Mouse (Mus musculus) forebrain, embryonic 13.5 days (tissue): ENCODE measurements around the gene Myh7. TPM values are rescaled to one million over a fixed set of nuclear protein-coding genes. Genes with fewer than 3 reads are reported as not detected.
"Not testable (repeated sequence)": the region's sequence is repeated elsewhere in the genome, so short reads cannot be mapped to it uniquely, and the experiment has no call there.

Source experiments
- ATAC-seq: fragments of 200-750 bp; cut with Nextera tagmentation; 2 replicates; pipeline ENCODE4 v1.8.0; 2017
- H3K27ac ChIP-seq: fragments of 300-500 bp; sonication (generic); 2 replicates; pipeline ENCODE4 v1.5.1; 2015; ENCODE audit warnings: inconsistent platforms, mild to moderate bottlenecking, moderate library complexity
- H3K27me3 ChIP-seq: fragments of 300-500 bp; sonication (generic); 2 replicates; pipeline ENCODE4 v1.6.1; 2015; ENCODE audit warnings: mild to moderate bottlenecking, inconsistent platforms
- H3K36me3 ChIP-seq: fragments of 300-500 bp; sonication (generic); 2 replicates; pipeline ENCODE4 v1.6.1; 2015; ENCODE audit warnings: mild to moderate bottlenecking, inconsistent platforms; ENCODE audit not compliant: poor library complexity, severe bottlenecking
- H3K4me1 ChIP-seq: fragments of 300-500 bp; sonication (generic); 2 replicates; pipeline ENCODE4 v1.6.1; 2015; ENCODE audit warnings: inconsistent platforms
- H3K4me2 ChIP-seq: fragments of 300-500 bp; sonication (generic); 2 replicates; pipeline ENCODE4 v1.6.1; 2015; ENCODE audit warnings: inconsistent platforms, mild to moderate bottlenecking, moderate library complexity
- H3K4me3 ChIP-seq: fragments of 300-500 bp; sonication (generic); 2 replicates; pipeline ENCODE4 v1.5.1; 2015; ENCODE audit warnings: mild to moderate bottlenecking, inconsistent platforms
- H3K9ac ChIP-seq: fragments of 300-500 bp; sonication (generic); 2 replicates; pipeline ENCODE4 v1.6.1; 2015; ENCODE audit warnings: mild to moderate bottlenecking, inconsistent platforms
- H3K9me3 ChIP-seq: fragments of 300-500 bp; sonication (generic); replicated peaks from 2 replicates; pipeline ENCODE4 v1.6.1; 2016; ENCODE audit warnings: inconsistent platforms
- WGBS: fragments of 180-500 bp; shearing (Covaris S2); methylation state at CpG from one replicate; pipeline ENCODE4 v1.1.7; 2015; 5-methylcytosine and 5-hydroxymethylcytosine counted together
- polyA plus RNA-seq: library from polyadenylated mRNA; unstranded; fragments of >200 nt; fragmentation: Nextera tagmentation; extraction: Ambion mirVana; gene quantifications from 2 replicates; pipeline ENCODE4 v1.2.1, GENCODE M21; 2015

The Myh7 gene
- polyA plus RNA-seq, 1 experiment from 2014 or later, result 2.5 TPM

DNA sequence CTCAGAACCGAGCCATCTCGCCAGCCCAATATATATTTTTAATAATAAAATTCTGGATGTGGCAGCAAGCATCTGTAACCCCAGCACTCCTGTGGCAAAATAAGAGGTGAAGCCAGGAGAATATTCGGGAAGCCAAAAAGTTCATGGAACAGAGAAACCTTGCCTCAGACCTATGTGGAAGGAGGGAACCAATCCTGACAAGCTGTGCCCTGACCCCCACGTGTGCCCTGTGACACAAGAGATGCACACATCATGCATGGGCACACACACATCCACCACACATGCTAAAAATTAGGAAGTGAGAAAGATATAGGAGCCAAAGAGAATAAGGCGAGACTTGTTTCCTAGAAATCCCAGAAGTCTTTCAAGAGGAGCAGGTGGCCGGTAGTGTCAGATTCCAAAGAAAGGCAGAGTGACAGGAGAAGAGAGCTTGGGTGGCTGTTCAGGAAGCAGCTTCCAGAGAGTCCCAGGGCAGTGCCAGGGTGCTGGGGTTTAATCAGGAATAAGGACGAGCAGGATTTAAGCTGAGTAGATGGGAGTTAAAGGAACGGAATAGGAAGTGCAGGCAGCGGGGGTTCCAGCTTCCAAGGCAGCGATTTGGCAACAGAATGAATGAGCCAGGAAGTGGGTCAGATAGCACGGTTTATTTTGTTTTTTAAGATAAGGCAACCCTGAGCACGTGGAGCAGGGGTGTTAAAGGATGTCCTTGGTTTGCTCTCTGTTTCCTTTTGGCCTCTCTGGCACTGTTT lies 7.7 kb upstream of the Myh7 start:
- no peaks in the 10 kb centered on the region for H3K9me3 ChIP-seq
- no peak for ATAC-seq
- H3K27ac ChIP-seq, result no peak overlapping the region
- H3K4me1 ChIP-seq, result peaks cover 30% of the 10 kb centered on the region
- no peaks in the 10 kb centered on the region for H3K27me3 ChIP-seq
- H3K4me3 ChIP-seq, result no peak overlapping the region
- no peak overlapping the region for H3K9ac ChIP-seq
- H3K4me2 ChIP-seq, result no peak overlapping the region
- WGBS, result 59% methylated on average over 12 of the region's 12 CpGs
- no peaks in the 10 kb centered on the region for H3K36me3 ChIP-seq

DNA sequence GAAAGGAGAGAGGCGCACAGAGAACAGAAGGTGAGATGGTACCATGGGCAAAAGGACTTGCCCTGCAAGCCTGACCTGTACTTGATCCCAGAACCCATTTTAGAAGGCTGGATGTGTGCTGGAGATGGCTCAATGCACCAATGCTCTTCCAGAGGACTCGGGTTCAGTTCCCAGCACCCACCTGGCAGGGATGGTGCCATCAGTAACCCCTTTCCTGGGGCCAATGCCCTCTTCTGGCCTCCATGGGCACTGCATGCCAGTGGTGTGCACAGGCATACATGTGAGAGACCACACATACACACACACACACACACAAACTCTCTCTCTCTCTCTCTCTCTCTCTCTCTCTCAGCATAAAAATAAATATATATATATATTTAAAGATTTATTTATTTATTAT lies 7.0 kb upstream of the Myh7 start:
- no peak overlapping the region for H3K4me2 ChIP-seq
- no peak for ATAC-seq
- H3K9me3 ChIP-seq, result no peaks in the 10 kb centered on the region
- WGBS, result 100% methylated on average over 2 of the region's 2 CpGs
- peaks cover 37% of the 10 kb centered on the region for H3K4me1 ChIP-seq
- no peak overlapping the region for H3K27ac ChIP-seq
- no peak overlapping the region for H3K4me3 ChIP-seq
- no peaks in the 10 kb centered on the region for H3K36me3 ChIP-seq
- no peak overlapping the region for H3K9ac ChIP-seq
- no peaks in the 10 kb centered on the region for H3K27me3 ChIP-seq

DNA sequence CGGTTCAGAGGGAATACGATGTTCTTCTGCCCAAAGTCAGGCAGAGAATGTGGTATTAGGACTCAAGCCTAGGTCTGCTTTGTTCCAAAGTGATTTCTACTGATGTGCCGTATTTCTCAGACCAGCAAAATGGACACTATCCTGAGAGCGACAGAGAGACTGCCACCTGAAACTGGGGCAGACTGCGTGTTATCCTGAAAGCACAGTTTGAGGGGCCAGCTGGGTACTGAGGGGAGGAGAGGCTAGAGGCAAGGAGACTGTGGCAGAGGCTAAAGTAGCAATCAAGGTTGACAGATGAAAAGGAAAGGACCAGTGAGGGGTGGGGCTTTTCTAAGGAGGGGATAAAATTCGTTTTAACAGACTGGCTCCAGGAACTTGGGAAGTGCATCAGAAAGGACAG lies 6.4 kb upstream of the Myh7 start:
- Histone ChIP-seq H3K27me3 (no peaks in the 10 kb centered on the region), H3K4me2 (no peak overlapping the region), H3K4me3 (no peak overlapping the region), H3K27ac (no peak overlapping the region), H3K36me3 (no peaks in the 10 kb centered on the region), H3K9ac (no peak overlapping the region), H3K9me3 (no peaks in the 10 kb centered on the region), H3K4me1 (peaks cover 43% of the 10 kb centered on the region)
- no peak for ATAC-seq
- 82% methylated on average over 6 of the region's 6 CpGs for WGBS

DNA sequence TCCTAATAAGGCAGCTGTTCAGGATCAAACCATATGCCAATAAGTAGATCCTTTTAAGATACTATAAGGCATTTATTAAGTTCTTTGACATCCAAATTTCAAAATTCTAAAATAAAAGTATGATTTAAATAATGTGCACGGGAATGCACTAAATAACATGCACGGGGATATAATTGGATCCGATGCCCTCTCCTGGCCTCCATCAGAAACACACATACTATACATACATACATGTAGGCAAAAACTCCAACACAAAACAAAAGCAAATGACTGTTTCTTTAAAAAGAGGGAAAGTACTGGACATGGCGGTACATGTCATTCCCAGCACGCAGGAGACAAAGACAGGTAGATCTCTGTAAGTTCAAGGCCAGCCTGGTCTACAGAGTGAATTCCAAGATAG lies 5.4 kb upstream of the Myh7 start:
- H3K27ac ChIP-seq, H3K4me3 ChIP-seq, H3K4me2 ChIP-seq, H3K36me3 ChIP-seq, H3K9me3 ChIP-seq, H3K9ac ChIP-seq, ATAC-seq, H3K27me3 ChIP-seq: not testable (repeated sequence)
- WGBS, result 80% methylated on average over 5 of the region's 5 CpGs
- H3K4me1 ChIP-seq, result peaks cover 52% of the 10 kb centered on the region

DNA sequence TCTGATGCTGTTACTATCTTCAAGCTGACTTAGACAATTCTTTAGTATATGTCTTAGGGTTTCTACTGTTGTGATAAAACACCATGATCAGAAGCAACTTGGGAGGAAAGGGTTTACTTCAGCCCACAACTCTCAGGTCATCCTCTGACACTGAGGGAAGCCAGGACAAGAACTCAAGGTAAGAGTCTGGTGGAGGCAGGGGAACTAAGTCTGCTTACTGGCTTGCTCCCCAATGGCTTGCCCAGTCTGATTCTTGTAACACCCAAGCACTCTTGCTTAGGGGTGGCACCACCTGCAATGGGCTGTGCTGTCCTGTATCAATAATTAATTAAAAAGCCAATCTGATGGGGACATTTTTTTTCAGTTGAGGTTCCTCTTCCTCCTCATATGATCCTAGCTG lies 4.3 kb upstream of the Myh7 start:
- ATAC-seq, result no peak
- Histone ChIP-seq H3K27ac (no peak overlapping the region), H3K9ac (no peak overlapping the region), H3K27me3 (no peaks in the 10 kb centered on the region), H3K36me3 (no peaks in the 10 kb centered on the region), H3K9me3 (no peaks in the 10 kb centered on the region), H3K4me3 (no peak overlapping the region), H3K4me1 (peaks cover 53% of the 10 kb centered on the region), H3K4me2 (no peak overlapping the region)

DNA sequence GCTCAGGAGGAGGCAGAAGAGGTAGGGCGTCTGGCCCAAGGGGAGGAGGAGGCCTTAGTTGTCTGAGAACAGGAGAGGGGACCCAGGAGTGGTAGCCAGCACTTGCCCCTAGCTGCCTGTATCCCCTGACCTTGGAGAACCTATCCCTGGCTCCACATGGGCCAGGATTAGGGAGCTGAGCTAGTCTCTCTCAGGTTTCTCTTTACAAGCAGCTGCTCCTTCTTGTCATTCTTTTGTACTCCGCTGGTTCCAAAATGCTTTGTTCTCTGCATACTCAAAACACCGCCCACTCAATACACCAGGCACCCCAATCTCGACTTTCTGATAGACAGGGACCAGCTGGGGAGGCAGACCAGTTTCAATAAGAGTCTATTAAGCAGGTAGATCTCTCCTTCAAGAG lies 2.9 kb upstream of the Myh7 start:
- Histone ChIP-seq H3K4me3 (no peak overlapping the region), H3K27me3 (no peaks in the 10 kb centered on the region), H3K27ac (no peak overlapping the region), H3K9ac (no peak overlapping the region), H3K4me1 (peaks cover 40% of the 10 kb centered on the region), H3K4me2 (no peak overlapping the region), H3K9me3 (no peaks in the 10 kb centered on the region), H3K36me3 (no peaks in the 10 kb centered on the region)
- 40% methylated on average over 4 of the region's 4 CpGs for WGBS
- ATAC-seq, result no peak

DNA sequence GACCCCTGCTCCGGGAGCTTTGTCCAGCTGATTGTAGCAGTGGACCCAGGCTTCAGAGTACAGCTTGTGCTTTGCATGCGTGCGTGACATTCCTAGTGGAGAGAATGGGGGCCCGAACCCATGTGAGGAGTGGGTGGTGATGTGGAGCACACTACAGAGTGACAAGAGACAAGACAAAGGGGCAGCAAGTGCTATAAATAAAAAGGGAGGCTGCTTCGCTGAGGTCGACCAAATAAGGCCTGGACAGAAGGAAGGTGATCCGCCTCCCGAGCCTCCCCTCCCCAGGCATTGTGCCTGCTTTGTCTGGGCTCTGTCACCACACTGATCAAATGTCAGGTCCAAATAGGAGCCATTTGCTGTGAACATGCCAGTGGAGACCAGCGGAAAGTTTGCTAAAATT lies 2.4 kb upstream of the Myh7 start:
- H3K4me2 ChIP-seq, result no peak overlapping the region
- H3K9ac ChIP-seq, result no peak overlapping the region
- ATAC-seq, result no peak
- no peak overlapping the region for H3K4me3 ChIP-seq
- no peaks in the 10 kb centered on the region for H3K9me3 ChIP-seq
- peaks cover 39% of the 10 kb centered on the region for H3K4me1 ChIP-seq
- 0 out of 2 replicates have a peak overlapping the region, but pooled peaks have one; percentile 93 for H3K27ac ChIP-seq
- H3K36me3 ChIP-seq, result no peaks in the 10 kb centered on the region
- WGBS, result 44% methylated on average over 9 of the region's 9 CpGs
- H3K27me3 ChIP-seq, result no peaks in the 10 kb centered on the region

DNA sequence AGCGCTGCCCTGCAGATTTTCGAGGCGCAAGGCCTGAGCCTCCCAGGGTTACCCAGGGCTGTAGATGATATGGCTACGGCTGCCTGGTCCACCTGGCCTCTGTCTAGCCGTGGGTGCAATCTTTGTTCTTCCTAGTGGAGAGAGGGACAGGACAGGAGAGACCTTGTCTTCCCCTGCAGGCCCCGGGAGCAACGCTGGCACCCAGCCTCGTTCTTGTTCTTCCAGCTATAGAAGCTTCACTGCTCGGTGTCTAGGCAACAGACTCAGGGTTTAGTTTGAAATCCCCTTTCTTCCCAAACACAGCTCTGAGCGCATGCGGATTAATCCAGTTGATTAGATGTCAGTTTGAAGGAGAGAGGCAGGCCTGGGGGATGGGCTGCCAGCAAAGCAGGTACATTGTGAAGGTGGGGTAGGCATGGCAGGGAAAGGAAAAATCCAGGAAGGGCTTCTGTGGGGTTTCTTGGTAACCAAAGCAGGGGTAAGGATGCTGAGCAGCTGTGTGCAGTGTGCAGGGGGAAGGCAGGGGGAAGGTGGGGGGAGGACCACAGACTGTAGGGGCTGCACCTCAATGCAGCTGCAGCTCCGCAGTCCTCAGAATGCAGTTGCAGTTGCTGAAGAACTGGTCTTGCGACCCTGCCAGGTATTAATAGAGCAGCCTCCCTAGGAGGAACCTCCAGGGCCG lies 1.2 kb upstream of the Myh7 start:
- no peaks in the 10 kb centered on the region for H3K27me3 ChIP-seq
- H3K27ac ChIP-seq, result peak overlapping the region; percentile 93
- no peaks in the 10 kb centered on the region for H3K9me3 ChIP-seq
- 0 out of 2 replicates have a peak overlapping the region, but pooled peaks have one; percentile 14 for H3K4me2 ChIP-seq
- no peak overlapping the region for H3K4me3 ChIP-seq
- WGBS, result 14% methylated on average over 14 of the region's 14 CpGs
- ATAC-seq, result peak; percentile 85
- peak overlapping the region; percentile 1 for H3K9ac ChIP-seq
- peaks cover 39% of the 10 kb centered on the region for H3K4me1 ChIP-seq
- no peaks in the 10 kb centered on the region for H3K36me3 ChIP-seq

DNA sequence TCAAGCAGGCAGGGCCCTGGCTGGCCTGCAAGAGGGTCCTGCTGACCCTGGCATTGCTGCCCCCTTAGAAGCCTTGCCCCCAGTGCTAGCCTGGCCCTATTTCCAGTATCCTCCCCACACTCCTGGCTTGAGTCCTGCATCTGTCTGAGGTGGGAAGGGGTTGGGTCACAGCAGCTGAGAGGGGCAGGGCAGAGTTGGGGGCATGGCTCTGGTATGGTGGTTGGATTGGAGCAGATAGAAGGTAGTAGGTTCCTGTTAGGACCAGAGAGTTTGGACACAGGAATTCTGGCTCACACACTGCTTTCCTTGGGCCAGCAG lies 402 bp upstream of the Myh7 start:
- H3K4me2 ChIP-seq, result no peak overlapping the region
- peak overlapping the region; percentile 93 for H3K27ac ChIP-seq

DNA sequence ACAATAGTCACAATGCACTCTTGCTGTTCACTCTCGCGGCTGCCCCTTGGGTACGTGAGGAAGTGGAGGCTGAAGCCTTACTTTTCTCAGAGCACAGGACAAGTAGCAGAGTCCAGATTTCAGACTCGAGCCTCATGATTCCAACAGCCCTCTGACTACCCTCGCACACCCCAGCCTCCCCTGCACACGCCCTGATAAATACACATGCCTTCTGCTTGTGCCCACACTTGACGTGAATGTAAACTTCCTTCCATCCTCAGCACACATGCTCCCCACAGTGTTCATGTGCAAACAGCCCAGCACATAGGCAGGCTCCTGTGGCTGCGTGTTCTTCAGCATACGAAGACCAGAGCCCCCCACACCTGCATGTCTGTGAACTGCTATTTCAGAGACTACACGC lies 790 bp downstream of the Myh7 start:
- peaks cover 39% of the 10 kb centered on the region for H3K4me1 ChIP-seq
- H3K27me3 ChIP-seq, result no peaks in the 10 kb centered on the region
- no peak overlapping the region for H3K4me2 ChIP-seq
- no peak for ATAC-seq
- no peak overlapping the region for H3K27ac ChIP-seq
- no peak overlapping the region for H3K9ac ChIP-seq
- WGBS, result 67% methylated on average over 10 of the region's 10 CpGs
- H3K9me3 ChIP-seq, result no peaks in the 10 kb centered on the region
- no peak overlapping the region for H3K4me3 ChIP-seq
- H3K36me3 ChIP-seq, result no peaks in the 10 kb centered on the region

More for the DNA sequence above, 402 bp upstream of the Myh7 start:
- Histone ChIP-seq H3K9ac (peak overlapping the region; percentile 30; the same call in 1 of the 2 replicates), H3K9me3 (no peaks in the 10 kb centered on the region), H3K27me3 (no peaks in the 10 kb centered on the region), H3K4me1 (peaks cover 39% of the 10 kb centered on the region), H3K36me3 (no peaks in the 10 kb centered on the region), H3K4me3 (no peak overlapping the region)
- ATAC-seq, result no peak

DNA sequence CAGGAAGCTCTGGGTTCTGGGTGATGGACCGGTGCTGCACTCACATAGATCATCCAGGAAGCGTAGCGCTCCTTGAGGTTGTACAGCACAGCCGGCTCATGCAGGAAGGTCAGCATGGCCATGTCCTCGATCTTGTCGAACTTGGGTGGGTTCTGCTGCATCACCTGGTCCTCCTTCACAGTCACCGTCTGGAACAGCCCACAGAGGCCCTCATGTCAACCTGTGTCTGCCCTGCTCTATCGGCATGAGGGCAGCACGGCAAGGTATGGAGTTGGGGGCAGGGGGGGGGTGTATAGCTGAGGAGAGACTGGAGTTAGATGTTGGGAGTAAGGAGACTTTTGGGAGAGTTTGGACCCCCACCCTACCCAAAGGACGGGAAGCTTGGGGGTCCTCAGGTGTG lies 2.2 kb downstream of the Myh7 start:
- no peak overlapping the region for H3K27ac ChIP-seq
- H3K27me3 ChIP-seq, result no peaks in the 10 kb centered on the region
- H3K9me3 ChIP-seq, result no peaks in the 10 kb centered on the region
- no peak overlapping the region for H3K9ac ChIP-seq
- no peak overlapping the region for H3K4me3 ChIP-seq
- H3K4me2 ChIP-seq, result no peak overlapping the region
- no peaks in the 10 kb centered on the region for H3K36me3 ChIP-seq
- peaks cover 35% of the 10 kb centered on the region for H3K4me1 ChIP-seq
- ATAC-seq, result no peak
- WGBS, result 95% methylated on average over 10 of the region's 10 CpGs

DNA sequence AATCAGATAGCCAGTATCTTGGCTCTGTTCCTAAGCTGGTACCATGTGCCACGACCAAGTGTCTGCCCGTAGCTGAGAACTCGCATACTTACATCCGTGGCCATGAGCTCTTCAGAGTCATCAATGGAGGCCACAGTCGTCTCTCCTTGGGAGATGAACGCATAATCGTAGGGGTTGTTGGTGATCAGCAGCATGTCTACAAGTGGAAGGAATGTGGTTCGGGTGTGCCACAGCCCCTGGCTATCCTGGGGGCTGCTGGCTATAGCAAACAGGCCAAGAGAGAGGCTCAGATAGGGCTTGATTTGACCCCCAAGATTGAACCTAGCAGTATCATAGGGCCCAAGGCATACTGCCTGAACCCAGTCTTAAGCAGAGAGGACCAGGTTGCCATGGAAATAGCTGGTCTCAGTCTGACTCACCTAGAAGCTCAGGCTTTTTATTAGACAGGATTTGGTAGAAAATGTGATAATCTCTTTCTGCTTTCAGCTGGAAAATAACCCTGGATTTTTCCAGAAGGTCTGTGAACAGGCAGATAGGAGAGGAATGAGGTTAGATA lies 4.5 kb downstream of the Myh7 start:
- no peak overlapping the region for H3K4me2 ChIP-seq
- H3K4me1 ChIP-seq, result peaks cover 13% of the 10 kb centered on the region
- H3K27me3 ChIP-seq, result no peaks in the 10 kb centered on the region
- WGBS, result 84% methylated on average over 8 of the region's 8 CpGs
- no peak overlapping the region for H3K4me3 ChIP-seq
- H3K9ac ChIP-seq, result no peak overlapping the region
- no peak overlapping the region for H3K27ac ChIP-seq
- ATAC-seq, result no peak
- no peaks in the 10 kb centered on the region for H3K9me3 ChIP-seq
- no peaks in the 10 kb centered on the region for H3K36me3 ChIP-seq
